Mouse (Mus musculus) midbrain, embryonic 16.5 days (tissue): Measurements from ENCODE around the gene Arid1a. TPM values are rescaled to one million over a fixed set of nuclear protein-coding genes. Genes with fewer than 3 reads are reported as not detected.

ENCODE experiments used
- ATAC-seq: fragments of 200-750 bp; cut with Nextera tagmentation; 2 replicates; pipeline ENCODE4 v1.8.0; 2017; ENCODE audit warnings: moderate TSS enrichment
- H3K27ac ChIP-seq: fragments of 300-500 bp; sonication (generic); 2 replicates; pipeline ENCODE4 v1.5.1; 2014; ENCODE audit warnings: mild to moderate bottlenecking, low read length, mixed read lengths
- H3K27me3 ChIP-seq: fragments of 300-500 bp; sonication (generic); 2 replicates; pipeline ENCODE4 v1.6.1; 2014; ENCODE audit warnings: low read depth, low read length, mixed read lengths; ENCODE audit not compliant: control insufficient read depth, insufficient read depth
- H3K36me3 ChIP-seq: fragments of 300-500 bp; sonication (generic); 2 replicates; pipeline ENCODE4 v1.6.1; 2014; ENCODE audit warnings: mild to moderate bottlenecking, low read length, moderate library complexity, mixed read lengths; ENCODE audit not compliant: control insufficient read depth, insufficient read depth
- H3K4me1 ChIP-seq: fragments of 300-500 bp; sonication (generic); 2 replicates; pipeline ENCODE4 v1.6.1; 2014; ENCODE audit warnings: mild to moderate bottlenecking, low read length, mixed read lengths; ENCODE audit not compliant: control insufficient read depth, insufficient read depth
- H3K4me2 ChIP-seq: fragments of 300-500 bp; sonication (generic); 2 replicates; pipeline ENCODE4 v1.6.1; 2014; ENCODE audit warnings: mild to moderate bottlenecking, low read length, mixed read lengths
- H3K4me3 ChIP-seq: fragments of 300-500 bp; sonication (generic); 2 replicates; pipeline ENCODE4 v1.5.1; 2014; ENCODE audit warnings: low read depth, mild to moderate bottlenecking, low read length, moderate library complexity, mixed read lengths
- H3K9ac ChIP-seq: fragments of 300-500 bp; sonication (generic); 2 replicates; pipeline ENCODE4 v1.6.1; 2014; ENCODE audit warnings: low read depth, low read length, mixed read lengths
- H3K9me3 ChIP-seq: fragments of 300-500 bp; sonication (generic); replicated peaks from 2 replicates; pipeline ENCODE4 v1.6.1; 2014; ENCODE audit warnings: mild to moderate bottlenecking, low read length, mixed read lengths; ENCODE audit not compliant: control insufficient read depth, poor library complexity, severe bottlenecking
- WGBS: fragments of 180-500 bp; shearing (Covaris S2); extraction: QIAGEN DNeasy Blood & Tissue Kit; methylation state at CpG from one replicate; pipeline ENCODE4 v1.1.7; 2014; 5-methylcytosine and 5-hydroxymethylcytosine counted together
- polyA plus RNA-seq: library from polyadenylated mRNA; unstranded; fragments of >200 nt; fragmentation: Nextera tagmentation; extraction: Ambion mirVana; gene quantifications from 2 replicates; pipeline ENCODE4 v1.2.1, GENCODE M21; 2015

The Arid1a gene
- polyA plus RNA-seq, 1 experiment from 2014 or later = 28.7 TPM

DNA sequence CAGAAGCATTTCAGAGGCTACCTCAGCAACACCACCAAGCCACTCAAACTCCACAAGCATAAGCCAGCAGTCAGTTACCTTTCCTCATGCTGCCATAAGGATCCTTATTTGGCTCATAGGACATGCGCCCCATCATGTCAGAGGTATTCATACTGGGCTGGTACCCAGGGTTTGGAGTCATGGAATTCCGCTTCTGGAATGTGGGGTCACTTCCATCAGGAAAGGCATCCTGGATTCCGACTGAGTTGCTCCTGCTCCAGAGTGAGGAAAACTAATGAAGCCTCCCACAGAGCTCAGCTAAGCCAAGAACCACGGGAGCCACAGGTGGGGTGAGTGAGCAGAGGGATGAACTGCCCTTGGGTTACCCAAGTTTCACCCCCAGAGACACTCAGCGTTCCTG, 69.4 kb downstream of the Arid1a start:
- H3K27me3 ChIP-seq = no peaks in the 10 kb centered on the region
- ATAC-seq = no peak
- H3K9ac ChIP-seq = no peak overlapping the region
- peaks cover 53% of the 10 kb centered on the region for H3K36me3 ChIP-seq
- no peak overlapping the region for H3K27ac ChIP-seq
- 90% methylated on average over 5 of the region's 5 CpGs for WGBS
- no peaks in the 10 kb centered on the region for H3K9me3 ChIP-seq
- H3K4me3 ChIP-seq = no peak overlapping the region
- no peaks in the 10 kb centered on the region for H3K4me1 ChIP-seq
- H3K4me2 ChIP-seq = no peak overlapping the region

DNA sequence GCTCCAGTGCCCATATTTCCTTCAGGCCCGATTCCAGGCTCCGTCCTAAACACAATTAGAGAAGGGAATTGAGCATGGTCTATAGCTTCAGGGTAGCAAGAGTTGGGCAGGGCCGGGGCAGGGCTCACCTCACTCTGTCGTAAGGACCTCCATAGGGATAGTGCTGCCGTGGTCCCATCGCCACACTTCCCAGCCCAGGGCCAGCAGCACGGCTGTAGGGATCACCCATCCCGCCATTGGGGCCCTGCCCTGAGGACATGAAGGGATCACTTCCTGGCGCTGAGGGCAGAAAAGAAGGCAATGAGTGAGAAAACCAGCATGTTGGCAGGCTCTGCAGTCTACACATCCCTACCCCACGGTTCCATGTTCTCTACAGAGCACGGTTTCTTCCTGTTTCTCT, 70.1 kb downstream of the Arid1a start:
- Histone ChIP-seq H3K4me3 (no peak overlapping the region), H3K27ac (no peak overlapping the region), H3K27me3 (no peaks in the 10 kb centered on the region), H3K9me3 (no peaks in the 10 kb centered on the region), H3K9ac (no peak overlapping the region), H3K36me3 (peaks cover 49% of the 10 kb centered on the region), H3K4me2 (no peak overlapping the region), H3K4me1 (no peaks in the 10 kb centered on the region)
- 90% methylated on average over 11 of the region's 11 CpGs for WGBS
- no peak for ATAC-seq

DNA sequence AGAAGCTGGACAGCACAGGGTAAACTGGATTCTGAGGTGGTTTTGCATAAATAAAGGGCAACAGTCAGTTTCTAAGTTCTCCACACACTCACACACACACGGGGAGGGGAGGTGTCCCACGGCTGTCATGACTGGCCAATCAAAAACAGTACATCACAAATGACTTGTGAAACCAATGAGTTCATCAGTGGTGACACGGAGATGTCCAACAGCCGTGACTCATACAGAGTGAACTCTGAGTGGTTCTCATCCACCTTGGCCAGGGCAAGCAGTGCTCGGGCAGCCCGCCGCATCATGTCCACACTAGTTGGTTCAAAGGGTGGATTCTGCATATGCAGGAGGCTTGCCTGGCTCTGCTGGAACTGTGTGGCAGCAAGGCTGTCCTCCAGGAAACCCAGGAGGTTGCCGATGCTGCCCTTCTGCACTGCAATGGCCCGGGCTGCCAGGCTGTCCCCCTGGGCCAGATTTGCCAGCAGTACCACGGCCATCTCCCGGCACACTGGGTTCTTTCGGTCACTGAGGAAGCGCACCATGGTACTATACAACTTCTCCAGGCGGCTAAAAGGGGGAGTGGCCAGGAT, 76.3 kb downstream of the Arid1a start:
- Histone ChIP-seq H3K27ac (no peak overlapping the region), H3K27me3 (no peaks in the 10 kb centered on the region), H3K9me3 (no peaks in the 10 kb centered on the region), H3K4me3 (no peak overlapping the region), H3K4me2 (no peak overlapping the region), H3K4me1 (no peaks in the 10 kb centered on the region), H3K36me3 (peaks cover 23% of the 10 kb centered on the region), H3K9ac (no peak overlapping the region)
- ATAC-seq = no peak
- WGBS = 82% methylated on average over 14 of the region's 14 CpGs

GRCm38 (mm10) chr4:133679629-133680028, 76.9 kb downstream of the Arid1a start:
- Histone ChIP-seq H3K4me1 (no peaks in the 10 kb centered on the region), H3K4me3 (no peak overlapping the region), H3K27me3 (no peaks in the 10 kb centered on the region), H3K9me3 (no peaks in the 10 kb centered on the region), H3K27ac (no peak overlapping the region), H3K4me2 (no peak overlapping the region), H3K36me3 (peaks cover 16% of the 10 kb centered on the region; the same call in 1 of the 2 replicates), H3K9ac (no peak overlapping the region)
- WGBS = 90% methylated on average over 7 of the region's 7 CpGs
- no peak for ATAC-seq

- ATAC-seq = no peak
- no peak overlapping the region for H3K4me2 ChIP-seq
- no peak overlapping the region for H3K4me3 ChIP-seq
- H3K4me1 ChIP-seq = peaks cover 8% of the 10 kb centered on the region
- H3K27me3 ChIP-seq = no peaks in the 10 kb centered on the region
- H3K36me3 ChIP-seq = peaks cover 5% of the 10 kb centered on the region; the same call in 1 of the 2 replicates
- H3K9ac ChIP-seq = no peak overlapping the region
- no peaks in the 10 kb centered on the region for H3K9me3 ChIP-seq
- H3K27ac ChIP-seq = no peak overlapping the region
- WGBS = 74% methylated on average over 7 of the region's 7 CpGs
Measured at GRCm38 (mm10) chr4:133677266-133677665, 79.3 kb downstream of the Arid1a start.

DNA sequence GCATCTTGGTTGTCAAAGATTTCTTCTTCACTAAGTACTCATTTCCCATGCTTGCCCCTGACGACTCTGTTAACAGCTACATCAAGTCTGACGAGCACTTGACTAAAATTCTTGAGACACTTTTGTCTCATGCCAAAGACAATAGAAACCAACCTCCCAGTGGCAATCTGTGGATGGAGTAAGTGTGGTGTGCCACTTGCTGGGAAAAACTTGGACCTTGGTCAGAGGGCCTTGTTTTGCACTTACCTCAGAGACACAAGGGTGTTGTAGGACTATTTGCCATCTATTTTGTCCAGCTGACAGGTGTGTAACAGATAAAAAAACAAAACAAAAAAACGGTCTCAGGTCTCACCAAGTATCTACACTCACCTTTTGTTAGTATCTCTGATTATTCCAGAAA, 80.4 kb downstream of the Arid1a start:
- H3K36me3 ChIP-seq = peaks cover 5% of the 10 kb centered on the region; the same call in 1 of the 2 replicates
- no peaks in the 10 kb centered on the region for H3K27me3 ChIP-seq
- no peak overlapping the region for H3K4me2 ChIP-seq
- 28% methylated on average over 3 of the region's 3 CpGs for WGBS
- no peak overlapping the region for H3K4me3 ChIP-seq
- ATAC-seq = no peak
- H3K9ac ChIP-seq = no peak overlapping the region
- no peaks in the 10 kb centered on the region for H3K9me3 ChIP-seq
- H3K27ac ChIP-seq = peak overlapping the region; percentile 23
- peaks cover 13% of the 10 kb centered on the region for H3K4me1 ChIP-seq

- peaks cover 3% of the 10 kb centered on the region; the same call in 1 of the 2 replicates for H3K36me3 ChIP-seq
- H3K4me1 ChIP-seq = peaks cover 18% of the 10 kb centered on the region
- ATAC-seq = no peak
- no peak overlapping the region for H3K9ac ChIP-seq
- no peaks in the 10 kb centered on the region for H3K27me3 ChIP-seq
- H3K9me3 ChIP-seq = no peaks in the 10 kb centered on the region
- peak overlapping the region; percentile 36; the same call in 1 of the 2 replicates for H3K27ac ChIP-seq
- no peak overlapping the region for H3K4me3 ChIP-seq
- H3K4me2 ChIP-seq = no peak overlapping the region
- 0% methylated on average over 5 of the region's 5 CpGs for WGBS
Measured at GRCm38 (mm10) chr4:133675594-133676016, 81.0 kb downstream of the Arid1a start.

DNA sequence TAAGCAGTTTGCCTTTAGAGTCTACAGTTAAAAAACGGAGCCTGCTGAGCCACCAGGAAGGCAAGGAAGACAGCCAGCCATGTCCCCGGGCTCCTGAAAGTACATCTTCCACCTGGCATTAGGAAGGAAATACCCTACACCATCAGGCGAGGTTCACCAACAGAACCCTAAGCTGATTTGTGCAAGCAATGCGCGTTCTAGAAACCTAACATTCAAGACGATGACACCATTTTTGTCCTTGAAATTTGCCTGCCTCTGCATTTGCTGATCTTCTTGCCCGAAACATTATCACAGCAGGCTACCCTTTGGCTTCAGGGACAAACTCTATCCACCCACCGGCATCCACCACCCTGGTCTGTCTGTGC, 82.3 kb downstream of the Arid1a start:
- no peak overlapping the region for H3K9ac ChIP-seq
- H3K4me3 ChIP-seq = no peak overlapping the region
- no peaks in the 10 kb centered on the region for H3K27me3 ChIP-seq
- WGBS = 75% methylated on average over 8 of the region's 8 CpGs
- no peaks in the 10 kb centered on the region for H3K36me3 ChIP-seq
- no peak for ATAC-seq
- H3K9me3 ChIP-seq = no peaks in the 10 kb centered on the region
- H3K4me2 ChIP-seq = no peak overlapping the region
- H3K4me1 ChIP-seq = peaks cover 24% of the 10 kb centered on the region
- no peak overlapping the region; the same call in 1 of the 2 replicates for H3K27ac ChIP-seq

GRCm38 (mm10) chr4:133673666-133674330, 82.8 kb downstream of the Arid1a start:
- WGBS = 55% methylated on average over 10 of the region's 10 CpGs
- peak overlapping the region; percentile 96; the same call in 1 of the 2 replicates for H3K27ac ChIP-seq
- peak overlapping the region; percentile 75; the same call in 1 of the 2 replicates for H3K4me2 ChIP-seq
- no peak for ATAC-seq
- no peaks in the 10 kb centered on the region for H3K27me3 ChIP-seq
- no peaks in the 10 kb centered on the region for H3K36me3 ChIP-seq
- H3K9me3 ChIP-seq = no peaks in the 10 kb centered on the region
- H3K9ac ChIP-seq = no peak overlapping the region
- H3K4me1 ChIP-seq = peaks cover 24% of the 10 kb centered on the region
- H3K4me3 ChIP-seq = no peak overlapping the region
